Mouse (Mus musculus) lung, adult 2 months (tissue): Measurements from ENCODE around the gene Casq2.

Experiments used
- CTCF ChIP-seq: fragments of 200-500 bp; IDR thresholded peaks from 2 replicates; pipeline ENCODE4 v1.5.1; 2011; ENCODE audit warnings: mild to moderate bottlenecking, low read length, control low read depth; ENCODE audit not compliant: insufficient read depth
- POLR2A ChIP-seq: fragments of 200-500 bp; IDR thresholded peaks from 2 replicates; pipeline ENCODE4 v1.6.1; 2011; ENCODE audit warnings: low read depth, mild to moderate bottlenecking, control low read depth, low read length, borderline replicate concordance; ENCODE audit errors: extremely low read depth

GRCm38 (mm10) chr3:102146428-102146827, 60.2 kb downstream of the Casq2 start:
- TF ChIP-seq CTCF, result no peak
- no peak for TF ChIP-seq POLR2A
